Mouse (Mus musculus): ENCODE results near the gene Gp9. TPM values are rescaled to one million over a fixed set of nuclear protein-coding genes. Genes with fewer than 3 reads are reported as not detected.

Gp9 gene
- total and polyA plus RNA-seq, 2 experiments from 2014 or later = not detected

GRCm38 (mm10) chr6:87745301-87745700, 32.6 kb upstream of the Gp9 start:
- WGBS = 50% methylated on average over 1 of the region's 1 CpGs
- no peaks in the 10 kb centered on the region for H3K9me3 ChIP-seq (ENCODE audit: low read length)
- TF ChIP-seq CTCF (IDR thresholded peaks at IDR 0.05) = no peak
- H3K4me1 ChIP-seq (ENCODE audit: insufficient read depth, low read length) = no peaks in the 10 kb centered on the region
- H3K27ac ChIP-seq (ENCODE audit: low read depth, low read length) = no peak overlapping the region
- no peak overlapping the region for H3K4me3 ChIP-seq (ENCODE audit: low read depth, low read length)
- H3K9ac ChIP-seq (replicated peaks; ENCODE audit: low read length, poor library complexity, severe bottlenecking) = no peak overlapping the region
- no peak for ATAC-seq (ENCODE audit: low FRiP score)
- H3K27me3 ChIP-seq (ENCODE audit: insufficient read depth, low read length) = no peaks in the 10 kb centered on the region
- H3K4me2 ChIP-seq (ENCODE audit: low read depth, low read length, poor library complexity, severe bottlenecking) = no peak overlapping the region
- H3K36me3 ChIP-seq (ENCODE audit: insufficient read depth, low read length) = no peaks in the 10 kb centered on the region
- no peak for DNase-seq (ENCODE audit: low spot score)

- ATAC-seq (ENCODE audit: low FRiP score) (no peak), DNase-seq (ENCODE audit: low spot score) (no peak)
- WGBS = 60% methylated on average over 3 of the region's 3 CpGs
- Histone ChIP-seq H3K4me1 (ENCODE audit: insufficient read depth, low read length) (no peaks in the 10 kb centered on the region), H3K9ac (replicated peaks; ENCODE audit: low read length, poor library complexity, severe bottlenecking) (no peak overlapping the region), H3K27ac (ENCODE audit: low read depth, low read length) (no peak overlapping the region), H3K27me3 (ENCODE audit: insufficient read depth, low read length) (no peaks in the 10 kb centered on the region), H3K4me3 (ENCODE audit: low read depth, low read length) (no peak overlapping the region), H3K4me2 (ENCODE audit: low read depth, low read length, poor library complexity, severe bottlenecking) (no peak overlapping the region), H3K36me3 (ENCODE audit: insufficient read depth, low read length) (no peaks in the 10 kb centered on the region), H3K9me3 (ENCODE audit: low read length) (no peaks in the 10 kb centered on the region)
- TF ChIP-seq CTCF (IDR thresholded peaks at IDR 0.05) = no peak
Measured at GRCm38 (mm10) chr6:87746059-87746458, 31.8 kb upstream of the Gp9 start.

- Histone ChIP-seq H3K9me3 (ENCODE audit: low read length) (no peaks in the 10 kb centered on the region), H3K36me3 (ENCODE audit: insufficient read depth, low read length) (0 out of 2 replicates have a peak, but pooled peaks cover 5% of the 10 kb centered on the region), H3K27me3 (ENCODE audit: insufficient read depth, low read length) (no peaks in the 10 kb centered on the region), H3K27ac (ENCODE audit: low read depth, low read length) (no peak overlapping the region), H3K4me1 (ENCODE audit: insufficient read depth, low read length) (no peaks in the 10 kb centered on the region), H3K4me2 (ENCODE audit: low read depth, low read length, poor library complexity, severe bottlenecking) (no peak overlapping the region), H3K9ac (replicated peaks; ENCODE audit: low read length, poor library complexity, severe bottlenecking) (no peak overlapping the region), H3K4me3 (ENCODE audit: low read depth, low read length) (no peak overlapping the region)
- no peak for TF ChIP-seq CTCF (IDR thresholded peaks at IDR 0.05)
- DNase-seq (ENCODE audit: low spot score) (no peak), ATAC-seq (ENCODE audit: low FRiP score) (no peak)
- whole genome bisulfite sequencing = 73% methylated on average over 2 of the region's 2 CpGs
Measured at GRCm38 (mm10) chr6:87746849-87747248, 31.0 kb upstream of the Gp9 start.

- H3K9ac ChIP-seq (replicated peaks; ENCODE audit: low read length, poor library complexity, severe bottlenecking) = no peak overlapping the region
- no peaks in the 10 kb centered on the region for H3K9me3 ChIP-seq (ENCODE audit: low read length)
- no peak for ATAC-seq (ENCODE audit: low FRiP score)
- WGBS = 83% methylated on average over 2 of the region's 2 CpGs
- no peak overlapping the region for H3K4me2 ChIP-seq (ENCODE audit: low read depth, low read length, poor library complexity, severe bottlenecking)
- no peak overlapping the region for H3K27ac ChIP-seq (ENCODE audit: low read depth, low read length)
- no peak for TF ChIP-seq CTCF (IDR thresholded peaks at IDR 0.05)
- no peaks in the 10 kb centered on the region for H3K27me3 ChIP-seq (ENCODE audit: insufficient read depth, low read length)
- no peak overlapping the region for H3K4me3 ChIP-seq (ENCODE audit: low read depth, low read length)
- no peaks in the 10 kb centered on the region for H3K4me1 ChIP-seq (ENCODE audit: insufficient read depth, low read length)
- 0 out of 2 replicates have a peak, but pooled peaks cover 5% of the 10 kb centered on the region for H3K36me3 ChIP-seq (ENCODE audit: insufficient read depth, low read length)
- DNase-seq (ENCODE audit: low spot score) = no peak
Measured at GRCm38 (mm10) chr6:87748078-87748477, 29.8 kb upstream of the Gp9 start.

DNA sequence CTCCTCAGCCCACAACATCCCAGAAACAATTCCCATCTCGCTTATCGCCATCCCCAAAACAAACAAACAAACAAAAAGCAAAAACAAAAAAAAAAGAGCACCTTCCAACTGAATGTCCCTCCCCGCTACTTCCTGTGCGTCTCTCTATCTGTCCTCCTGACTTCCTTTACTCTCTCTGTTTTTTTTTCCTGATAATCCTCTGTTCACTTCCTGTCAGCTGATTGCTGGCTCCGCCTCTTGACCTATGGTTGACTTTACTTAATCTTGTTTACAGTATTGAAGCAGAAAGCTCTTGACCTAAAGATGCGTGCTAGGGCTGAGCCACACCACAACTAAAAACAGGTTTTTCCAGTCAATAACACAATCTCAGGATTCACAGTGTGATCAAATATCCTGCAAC, 29.3 kb upstream of the Gp9 start:
- no peak overlapping the region for H3K27ac ChIP-seq (ENCODE audit: low read depth, low read length)
- no peak overlapping the region for H3K9ac ChIP-seq (replicated peaks; ENCODE audit: low read length, poor library complexity, severe bottlenecking)
- no peaks in the 10 kb centered on the region for H3K9me3 ChIP-seq (ENCODE audit: low read length)
- TF ChIP-seq CTCF (IDR thresholded peaks at IDR 0.05) = no peak
- no peak overlapping the region for H3K4me3 ChIP-seq (ENCODE audit: low read depth, low read length)
- 0 out of 2 replicates have a peak, but pooled peaks cover 5% of the 10 kb centered on the region for H3K36me3 ChIP-seq (ENCODE audit: insufficient read depth, low read length)
- H3K4me1 ChIP-seq (ENCODE audit: insufficient read depth, low read length) = no peaks in the 10 kb centered on the region
- no peaks in the 10 kb centered on the region for H3K27me3 ChIP-seq (ENCODE audit: insufficient read depth, low read length)
- WGBS = 94% methylated on average over 6 of the region's 6 CpGs
- ATAC-seq (ENCODE audit: low FRiP score) = no peak
- H3K4me2 ChIP-seq (ENCODE audit: low read depth, low read length, poor library complexity, severe bottlenecking) = no peak overlapping the region
- DNase-seq (ENCODE audit: low spot score) = no peak

- no peak for TF ChIP-seq CTCF (IDR thresholded peaks at IDR 0.05)
- no peak for DNase-seq (ENCODE audit: low spot score)
Measured at GRCm38 (mm10) chr6:87750184-87750910, 27.5 kb upstream of the Gp9 start.

More at GRCm38 (mm10) chr6:87750184-87750910, 27.5 kb upstream of the Gp9 start:
- H3K4me1 ChIP-seq (ENCODE audit: insufficient read depth, low read length) = no peaks in the 10 kb centered on the region
- no peaks in the 10 kb centered on the region for H3K9me3 ChIP-seq (ENCODE audit: low read length)
- H3K27me3 ChIP-seq (ENCODE audit: insufficient read depth, low read length) = no peaks in the 10 kb centered on the region
- no peak overlapping the region for H3K27ac ChIP-seq (ENCODE audit: low read depth, low read length)
- no peak overlapping the region for H3K9ac ChIP-seq (replicated peaks; ENCODE audit: low read length, poor library complexity, severe bottlenecking)
- no peak overlapping the region for H3K4me3 ChIP-seq (ENCODE audit: low read depth, low read length)
- 0 out of 2 replicates have a peak, but pooled peaks cover 7% of the 10 kb centered on the region for H3K36me3 ChIP-seq (ENCODE audit: insufficient read depth, low read length)
- WGBS = 95% methylated on average over 8 of the region's 8 CpGs
- ATAC-seq (ENCODE audit: low FRiP score) = no peak
- no peak overlapping the region for H3K4me2 ChIP-seq (ENCODE audit: low read depth, low read length, poor library complexity, severe bottlenecking)

Measured in midbrain, postnatal 0 days (tissue).